Mouse (Mus musculus): ENCODE data around the gene Capzb.

- no peak for TF ChIP-seq ZNF384 (IDR thresholded peaks at IDR 0.05; ENCODE audit: low read depth, low read length)
- no peak for TF ChIP-seq RAD21 (IDR thresholded peaks at IDR 0.05; ENCODE audit: low read depth, low read length)
- no peak for TF ChIP-seq CTCF (conservative IDR thresholded peaks at IDR 0.05 in 1 of 2, IDR thresholded peaks at IDR 0.05 in 1 of 2; ENCODE audit: low read depth in 2 of 2, low read length in 2 of 2)
- no peak for TF ChIP-seq E2F4 (IDR thresholded peaks at IDR 0.05; ENCODE audit: insufficient replicate concordance, low read depth, low read length)
- TF ChIP-seq POLR2A (IDR thresholded peaks at IDR 0.05; ENCODE audit: low read depth, low read length), result no peak
- no peak for TF ChIP-seq EP300 (IDR thresholded peaks at IDR 0.05; ENCODE audit: low read length)
- TF ChIP-seq MAX (IDR thresholded peaks at IDR 0.05; ENCODE audit: low read length), result no peak
- TF ChIP-seq USF1 (IDR thresholded peaks at IDR 0.05; ENCODE audit: low read depth, low read length), result no peak
Observed at GRCm38 (mm10) chr4:139182511-139182910, 10.2 kb upstream of the Capzb start.
